Mouse (Mus musculus): ENCODE measurements at regions not wholly inside any gene's neighbourhood (a gene's known extent, or its start where the extent isn't known, plus 50 kb on each side); places are given as distances from the start of the nearest gene placed in this dataset.

- Histone ChIP-seq H3K27me3 (replicated peaks) (no peaks in the 10 kb centered on the region), H3K4me1 (peaks cover 6% of the 10 kb centered on the region; the same call in 1 of the 2 replicates), H3K36me3 (replicated peaks) (no peaks in the 10 kb centered on the region), H3K4me2 (no peak overlapping the region), H3K27ac (no peak overlapping the region), H3K9ac (no peak overlapping the region), H3K4me3 (no peak overlapping the region), H3K9me3 (no peaks in the 10 kb centered on the region)
- WGBS = 79% methylated on average over 1 of the region's 1 CpGs
- ATAC-seq (replicated peaks) = no peak
Measured at GRCm38 (mm10) chr5:96939273-96939672, 58.2 kb upstream of the Bmp2k start.

- ATAC-seq (replicated peaks) = no peak
- Histone ChIP-seq H3K4me2 (no peak overlapping the region), H3K9ac (no peak overlapping the region), H3K27me3 (replicated peaks) (no peaks in the 10 kb centered on the region), H3K9me3 (no peaks in the 10 kb centered on the region), H3K36me3 (replicated peaks) (no peaks in the 10 kb centered on the region), H3K4me1 (peaks cover 12% of the 10 kb centered on the region; the same call in 1 of the 2 replicates), H3K27ac (no peak overlapping the region), H3K4me3 (no peak overlapping the region)
- 79% methylated on average over 12 of the region's 12 CpGs for WGBS
Measured at GRCm38 (mm10) chr5:96940170-96941086, 57.1 kb upstream of the Bmp2k start.

GRCm38 (mm10) chr5:96941087-96941468, 56.4 kb upstream of the Bmp2k start:
- no peak overlapping the region for H3K9ac ChIP-seq
- H3K4me1 ChIP-seq = peaks cover 14% of the 10 kb centered on the region; the same call in 1 of the 2 replicates
- H3K36me3 ChIP-seq (replicated peaks) = no peaks in the 10 kb centered on the region
- H3K27ac ChIP-seq = no peak overlapping the region
- H3K27me3 ChIP-seq (replicated peaks) = no peaks in the 10 kb centered on the region
- 45% methylated on average over 7 of the region's 7 CpGs for WGBS
- no peaks in the 10 kb centered on the region for H3K9me3 ChIP-seq
- peak; percentile 85 for ATAC-seq (replicated peaks)
- H3K4me2 ChIP-seq = no peak overlapping the region
- H3K4me3 ChIP-seq = no peak overlapping the region

- peak; percentile 71 for ATAC-seq (replicated peaks)
- Histone ChIP-seq H3K9ac (no peak overlapping the region), H3K36me3 (replicated peaks) (no peaks in the 10 kb centered on the region), H3K4me3 (no peak overlapping the region), H3K4me2 (no peak overlapping the region), H3K27ac (no peak overlapping the region), H3K4me1 (peaks cover 14% of the 10 kb centered on the region; the same call in 1 of the 2 replicates), H3K9me3 (no peaks in the 10 kb centered on the region), H3K27me3 (replicated peaks) (no peaks in the 10 kb centered on the region)
- 59% methylated on average over 2 of the region's 2 CpGs for WGBS
Measured at GRCm38 (mm10) chr5:96941518-96941917, 56.0 kb upstream of the Bmp2k start.
